ENCODE assay signal across 8 mouse cellular contexts in genomic region chr8:57653056-57653767, GRCm38 (mm10). TPM values are rescaled to one million over a fixed set of nuclear protein-coding genes. Genes with fewer than 3 reads are reported as not detected.
DNase-seq lines count a peak whose midpoint lies in the region; ATAC-seq and TF ChIP-seq lines count a peak whose summit lies in the region.

No protein-coding gene starts in this region.

- no peaks in the 10 kb centered on the region for H3K27me3 ChIP-seq in liver, embryonic 13.5 days
- no peaks in the 10 kb centered on the region for H3K27me3 ChIP-seq in stomach, postnatal 0 days (ENCODE audit: control insufficient read depth, insufficient read depth, low read length)

- peak overlapping the region; percentile 92 for H3K4me2 ChIP-seq in liver, embryonic 13.5 days
- peak overlapping the region; percentile 93 for H3K4me2 ChIP-seq in stomach, postnatal 0 days (replicated peaks; ENCODE audit: low read depth)

- no peaks in the 10 kb centered on the region for H3K36me3 ChIP-seq in liver, embryonic 13.5 days
- no peaks in the 10 kb centered on the region for H3K36me3 ChIP-seq in stomach, postnatal 0 days (ENCODE audit: control insufficient read depth, insufficient read depth, low read length)

- intact Hi-C loops in left cerebral cortex, postnatal 25 days (cut with DNase I): loop anchor here (5.0 kb wide), 2 partner anchors 76 to 139 kb away; no protein-coding TSS in a partner anchor

- 0 out of 2 replicates have a peak overlapping the region, but pooled peaks have one; percentile 86 for H3K27ac ChIP-seq in liver, embryonic 13.5 days
- peak overlapping the region; percentile 98 for H3K27ac ChIP-seq in stomach, postnatal 0 days (replicated peaks)

- WGBS in liver, embryonic 13.5 days (ENCODE audit: insufficient replicate concordance): under 1% methylated on average over 20 of the region's 38 CpGs
- 5% methylated on average over 18 of the region's 38 CpGs for WGBS in stomach, postnatal 0 days

- peak overlapping the region; percentile 85 for H3K4me3 ChIP-seq in liver, embryonic 13.5 days (replicated peaks)
- peak overlapping the region; percentile 88 for H3K4me3 ChIP-seq in stomach, postnatal 0 days (ENCODE audit: low read depth, low read length)

- peak overlapping the region; percentile 88 for H3K9ac ChIP-seq in liver, embryonic 13.5 days
- H3K9ac ChIP-seq in stomach, postnatal 0 days (ENCODE audit: low read length): peak overlapping the region; percentile 96

- peak; percentile 14 to 21 for DNase-seq in left cerebral cortex, postnatal 25 days (ENCODE audit: low spot score in 2 of 2)
- DNase-seq in left cerebral cortex, adult 8-10 months (ENCODE audit: low spot score in 2 of 2): no peak
- DNase-seq in cerebellum, adult 9-10 months: peak; percentile 63
- peak; percentile 30 for DNase-seq in gastrocnemius, postnatal 10 days
- DNase-seq in liver, embryonic 13.5 days: peak; percentile 24
- peak; percentile 68 for DNase-seq in naive thymus-derived CD4-positive, alpha-beta T cell, adult 2 months (ENCODE audit: low read depth)
- DNase-seq in stomach, postnatal 0 days (ENCODE audit: low spot score): peak; percentile 76

- H3K9me3 ChIP-seq in liver, embryonic 13.5 days (replicated peaks): no peaks in the 10 kb centered on the region
- no peaks in the 10 kb centered on the region for H3K9me3 ChIP-seq in stomach, postnatal 0 days (ENCODE audit: control insufficient read depth, low read length)

- ATAC-seq in inflammation-experienced regulatory T-cells, adult 6 months: peak; percentile 47
- peak; percentile 25 for ATAC-seq in liver, embryonic 13.5 days (ENCODE audit: low read depth)
- ATAC-seq in stomach, postnatal 0 days (ENCODE audit: low FRiP score, low TSS enrichment): peak; percentile 74

- TF ChIP-seq CTCF in stomach, postnatal 0 days (IDR thresholded peaks at IDR 0.05; ENCODE audit: low read depth): no peak; the same call in 1 of the 2 replicates

- no peak for TF ChIP-seq EP300 in stomach, postnatal 0 days (optimal IDR thresholded peaks at IDR 0.05)

- peaks cover 40% of the 10 kb centered on the region for H3K4me1 ChIP-seq in liver, embryonic 13.5 days (replicated peaks)
- no peaks in the 10 kb centered on the region for H3K4me1 ChIP-seq in stomach, postnatal 0 days (replicated peaks; ENCODE audit: control insufficient read depth, insufficient read depth)

RNA-seq across cellular contexts. Expression of gene Galnt7, which starts 0.4 kb away (rescaled TPM):
- total RNA-seq in left cerebral cortex, postnatal 25 days (2021): 10 to 100 TPM; 10.2 to 10.6 TPM
- 10 to 100 TPM; 10.1 to 12.0 (median 10.4) TPM for total RNA-seq in left cerebral cortex, adult 8-10 months (2022)
- total RNA-seq in gastrocnemius, postnatal 10 days (2021): 1 to 10 TPM; 5.4 to 9.6 TPM
- 10 to 100 TPM; 27.5 to 30.5 (median 29.3) TPM for polyA plus RNA-seq in inflammation-experienced regulatory T-cells, adult 6 months (2017; shearing (Covaris generic))
- 6.4 and 8.5 TPM in 2 replicates for polyA plus RNA-seq in liver, embryonic 13.5 days (2015; fragmentation: Nextera tagmentation; extraction: Ambion mirVana)
- 29.6 and 30.6 TPM in 2 replicates for polyA plus RNA-seq in stomach, postnatal 0 days (2015; fragmentation: Nextera tagmentation; extraction: Ambion mirVana)

Comparison
In these comparisons a context has a peak if more than half of its experiments do, and no peak if none do; other contexts are left out.
1. DNase-seq: peak in left cerebral cortex, postnatal 25 days (2 of 2), cerebellum, adult 9-10 months (single experiment), gastrocnemius, postnatal 10 days (single experiment), liver, embryonic 13.5 days (single experiment), naive thymus-derived CD4-positive, alpha-beta T cell, adult 2 months (single experiment) and stomach, postnatal 0 days (single experiment); none in left cerebral cortex, adult 8-10 months (0 of 2).
2. Peak in every context shown above with its lines, with median percentiles within 50 percentile points of each other: ATAC-seq.